Comparison of ENCODE assay signal across 27 mouse cellular contexts in the genomic region with DNA sequence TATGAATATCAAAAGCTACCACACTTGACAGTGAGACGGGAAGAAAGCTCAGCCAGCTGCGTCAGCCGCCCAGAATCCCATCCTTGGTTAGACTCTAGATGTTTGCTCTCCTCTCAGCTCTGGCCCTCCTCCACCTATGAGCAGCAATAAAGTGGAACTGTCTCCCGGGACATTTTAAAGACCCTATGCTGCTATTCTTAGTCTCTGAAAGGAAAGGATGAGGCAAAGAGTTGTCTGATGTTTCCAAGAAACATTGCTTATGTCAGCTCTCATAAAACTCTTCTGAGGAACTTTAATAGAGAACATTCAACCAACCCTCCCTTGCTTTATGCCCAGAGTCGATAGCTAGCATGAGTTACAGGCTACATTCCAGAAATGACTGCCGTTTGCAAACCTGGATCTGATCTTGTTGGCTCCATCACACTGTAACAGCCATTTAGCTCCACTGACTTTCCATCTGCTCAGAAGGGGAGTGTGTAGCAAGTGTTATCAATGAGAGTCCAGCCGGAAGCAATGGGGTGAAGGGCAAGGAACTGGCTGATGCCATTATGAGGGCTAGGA. TPM values are rescaled to one million over a fixed set of nuclear protein-coding genes. Genes with fewer than 3 reads are reported as not detected.
"Had no signal": no experiment of that assay in that cellular context is flagged by ENCODE, and none has a peak within 500 bp of the region (broad histone marks: within the 10 kb centered on the region; RNA-seq: fewer than 3 reads in every experiment).

No protein-coding gene starts in this region.

- H3K27me3 ChIP-seq: liver, embryonic 12.5 days; liver, embryonic 15.5 days; lung, embryonic 15.5 days; midbrain, embryonic 13.5 days; neural tube, embryonic 13.5 days; stomach, embryonic 15.5 days had no signal

- H3K4me3 ChIP-seq: liver, embryonic 12.5 days; liver, embryonic 15.5 days; lung, embryonic 15.5 days; megakaryocyte, embryonic 14.5 days; midbrain, embryonic 10.5 days; midbrain, embryonic 13.5 days; myocyte; neural tube, embryonic 13.5 days; stomach, embryonic 15.5 days had no signal

- H3K4me1 ChIP-seq: liver, embryonic 15.5 days; megakaryocyte, embryonic 14.5 days; stomach, embryonic 15.5 days had no signal

- ATAC-seq: intestine, embryonic 16.5 days; liver, embryonic 12.5 days; midbrain, embryonic 13.5 days; midbrain, embryonic 16.5 days had no signal

- DNase-seq: kidney, adult 2 months; kidney, postnatal 14 days; kidney, postnatal 4 days; layer of hippocampus, adult 9-11 months; liver; lung, adult 18-20 months; lung, postnatal 10 days; lung, postnatal 36 days; retina, postnatal 1 day; right cerebral cortex, postnatal 25 days; spleen, adult 18-20 months; thymus, postnatal 25 days had no signal

- H3K9ac ChIP-seq: liver, embryonic 12.5 days; liver, embryonic 15.5 days; lung, embryonic 15.5 days; midbrain, embryonic 13.5 days; neural tube, embryonic 13.5 days; stomach, embryonic 15.5 days had no signal

- H3K9me3 ChIP-seq: liver, embryonic 12.5 days; liver, embryonic 15.5 days; lung, embryonic 15.5 days; megakaryocyte, embryonic 14.5 days; midbrain, embryonic 10.5 days; midbrain, embryonic 13.5 days; neural tube, embryonic 13.5 days; stomach, embryonic 15.5 days had no signal

- H3K36me3 ChIP-seq: liver, embryonic 12.5 days; liver, embryonic 15.5 days; lung, embryonic 15.5 days; midbrain, embryonic 10.5 days; midbrain, embryonic 13.5 days; neural tube, embryonic 13.5 days; stomach, embryonic 15.5 days had no signal

- H3K27ac ChIP-seq: liver, embryonic 12.5 days; liver, embryonic 15.5 days; lung, embryonic 15.5 days; midbrain, embryonic 10.5 days; midbrain, embryonic 13.5 days; neural tube, embryonic 13.5 days; stomach, embryonic 15.5 days had no signal

- H3K4me2 ChIP-seq: liver, embryonic 12.5 days; liver, embryonic 15.5 days; lung, embryonic 15.5 days; midbrain, embryonic 13.5 days; neural tube, embryonic 13.5 days; stomach, embryonic 15.5 days had no signal

RNA-seq across cellular contexts. Expression of gene Atp12a, which starts 25.9 kb away (rescaled TPM):
- total RNA-seq: layer of hippocampus, postnatal 25 days; left cerebral cortex, adult 18-20 months; monocyte, adult 5-6 weeks; neutrophil, adult 5-6 weeks had no signal
- polyA plus RNA-seq: liver, embryonic 12.5 days; liver, embryonic 15.5 days; midbrain, embryonic 10.5 days; myocyte had no signal
